Mouse (Mus musculus) neural tube, embryonic 11.5 days (tissue): ENCODE measurements around the gene Ptar1. TPM values are rescaled to one million over a fixed set of nuclear protein-coding genes. Genes with fewer than 3 reads are reported as not detected.

Experiments
- ATAC-seq: fragments of 200-750 bp; cut with Nextera tagmentation; 2 replicates; pipeline ENCODE4 v1.8.0; 2017; ENCODE audit warnings: moderate number of reproducible peaks, mild to moderate bottlenecking, moderate TSS enrichment, moderate library complexity; ENCODE audit not compliant: insufficient read depth, low FRiP score, low TSS enrichment
- DNase-seq: peaks from one replicate; pipeline ENCODE4 v3.0.0-alpha.2; 2015; ENCODE audit warnings: low spot score
- H3K27ac ChIP-seq: fragments of 300-500 bp; sonication (generic); 2 replicates; pipeline ENCODE4 v1.5.1; 2014; ENCODE audit warnings: low read depth, mild to moderate bottlenecking, low read length
- H3K27me3 ChIP-seq: fragments of 300-500 bp; sonication (generic); 2 replicates; pipeline ENCODE4 v1.6.1; 2014; ENCODE audit warnings: mild to moderate bottlenecking, low read length, mixed read lengths; ENCODE audit not compliant: control insufficient read depth, insufficient read depth
- H3K36me3 ChIP-seq: fragments of 300-500 bp; sonication (generic); 2 replicates; pipeline ENCODE4 v1.6.1; 2014; ENCODE audit warnings: mild to moderate bottlenecking, low read length, moderate library complexity, mixed read lengths; ENCODE audit not compliant: control insufficient read depth, insufficient read depth
- H3K4me1 ChIP-seq: fragments of 300-500 bp; sonication (generic); 2 replicates; pipeline ENCODE4 v1.6.1; 2014; ENCODE audit warnings: low read length, mixed read lengths; ENCODE audit not compliant: control insufficient read depth, insufficient read depth
- H3K4me2 ChIP-seq: fragments of 300-500 bp; sonication (generic); 2 replicates; pipeline ENCODE4 v1.6.1; 2014; ENCODE audit warnings: low read depth, mild to moderate bottlenecking, moderate library complexity
- H3K4me3 ChIP-seq: fragments of 300-500 bp; sonication (generic); 2 replicates; pipeline ENCODE4 v1.5.1; 2014; ENCODE audit warnings: low read depth, low read length
- H3K9ac ChIP-seq: fragments of 300-500 bp; sonication (generic); 2 replicates; pipeline ENCODE4 v1.6.1; 2014; ENCODE audit warnings: mild to moderate bottlenecking, low read length
- H3K9me3 ChIP-seq: fragments of 300-500 bp; sonication (generic); 2 replicates; pipeline ENCODE4 v1.6.1; 2016; ENCODE audit warnings: low read length; ENCODE audit not compliant: control insufficient read depth
- WGBS: fragments of 180-500 bp; shearing (Covaris S2); extraction: QIAGEN DNeasy Blood & Tissue Kit; methylation state at CpG from one replicate; pipeline ENCODE4 v1.1.7; 2014; 5-methylcytosine and 5-hydroxymethylcytosine counted together
- polyA plus RNA-seq: library from polyadenylated mRNA; unstranded; fragments of >200 nt; fragmentation: Nextera tagmentation; extraction: Ambion mirVana; gene quantifications from 2 replicates; pipeline ENCODE4 v1.2.1, GENCODE M21; 2014

Ptar1 gene
- polyA plus RNA-seq, 1 experiment from 2014 or later, result 7.5 TPM

GRCm38 (mm10) chr19:23702896-23703295 is 15.7 kb downstream of the Ptar1 start:
- peaks cover 2% of the 10 kb centered on the region; the same call in 1 of the 2 replicates for H3K36me3 ChIP-seq
- WGBS, result 90% methylated on average over 10 of the region's 10 CpGs
- ATAC-seq, result no peak

GRCm38 (mm10) chr19:23705383-23705782 is 18.2 kb downstream of the Ptar1 start:
- no peak overlapping the region for H3K9ac ChIP-seq
- DNase-seq, result no peak
- no peak overlapping the region for H3K4me2 ChIP-seq
- H3K36me3 ChIP-seq, result peaks cover 2% of the 10 kb centered on the region; the same call in 1 of the 2 replicates
- H3K4me1 ChIP-seq, result no peaks in the 10 kb centered on the region
- no peaks in the 10 kb centered on the region for H3K9me3 ChIP-seq
- no peaks in the 10 kb centered on the region for H3K27me3 ChIP-seq
- no peak overlapping the region for H3K27ac ChIP-seq
- no peak for ATAC-seq
- 87% methylated on average over 5 of the region's 5 CpGs for WGBS
- H3K4me3 ChIP-seq, result no peak overlapping the region

More at GRCm38 (mm10) chr19:23702896-23703295, 15.7 kb downstream of the Ptar1 start:
- no peak overlapping the region for H3K4me2 ChIP-seq
- no peak overlapping the region for H3K27ac ChIP-seq
- H3K27me3 ChIP-seq, result no peaks in the 10 kb centered on the region
- H3K9ac ChIP-seq, result no peak overlapping the region
- H3K4me3 ChIP-seq, result no peak overlapping the region
- DNase-seq, result no peak
- no peaks in the 10 kb centered on the region for H3K9me3 ChIP-seq
- H3K4me1 ChIP-seq, result no peaks in the 10 kb centered on the region

- H3K9ac ChIP-seq, result no peak overlapping the region
- no peak overlapping the region for H3K4me3 ChIP-seq
- no peak for DNase-seq
- no peaks in the 10 kb centered on the region for H3K27me3 ChIP-seq
- no peak overlapping the region for H3K4me2 ChIP-seq
- ATAC-seq, result no peak
- WGBS, result 77% methylated on average over 3 of the region's 3 CpGs
- no peaks in the 10 kb centered on the region for H3K9me3 ChIP-seq
- H3K27ac ChIP-seq, result no peak overlapping the region
- H3K4me1 ChIP-seq, result no peaks in the 10 kb centered on the region
- no peaks in the 10 kb centered on the region for H3K36me3 ChIP-seq
Measured at GRCm38 (mm10) chr19:23746506-23746905, 59.3 kb downstream of the Ptar1 start.

- no peak overlapping the region for H3K4me3 ChIP-seq
- no peaks in the 10 kb centered on the region for H3K9me3 ChIP-seq
- DNase-seq (no peak), ATAC-seq (no peak)
- H3K36me3 ChIP-seq, result no peaks in the 10 kb centered on the region
- H3K27me3 ChIP-seq, result peaks cover 4% of the 10 kb centered on the region; the same call in 1 of the 2 replicates
- 17% methylated on average over 7 of the region's 7 CpGs for WGBS
- H3K4me1 ChIP-seq, result no peaks in the 10 kb centered on the region
- H3K4me2 ChIP-seq, result no peak overlapping the region
- no peak overlapping the region for H3K27ac ChIP-seq
- no peak overlapping the region for H3K9ac ChIP-seq
Measured at GRCm38 (mm10) chr19:23757011-23757410, 69.8 kb downstream of the Ptar1 start.

- peak overlapping the region; percentile 81 for H3K27ac ChIP-seq
- H3K4me2 ChIP-seq, result peak overlapping the region; percentile 87
- WGBS, result under 1% methylated on average over 40 of the region's 40 CpGs
- peaks cover 4% of the 10 kb centered on the region; the same call in 1 of the 2 replicates for H3K27me3 ChIP-seq
- no peaks in the 10 kb centered on the region for H3K36me3 ChIP-seq
- no peaks in the 10 kb centered on the region for H3K9me3 ChIP-seq
- peak overlapping the region; percentile 77 for H3K9ac ChIP-seq
- ATAC-seq, result peak; percentile 73
- no peaks in the 10 kb centered on the region for H3K4me1 ChIP-seq
- peak overlapping the region; percentile 70 for H3K4me3 ChIP-seq
- DNase-seq, result peak; percentile 98
Measured at GRCm38 (mm10) chr19:23757961-23758553, 70.8 kb downstream of the Ptar1 start.

GRCm38 (mm10) chr19:23758554-23759321 is 71.5 kb downstream of the Ptar1 start, which contains the start of gene Apba1:
Apba1 (plus strand) TSS chr19:23758887.
- peak within 1 kb of the TSS; percentile 70 for H3K4me3 ChIP-seq

GRCm38 (mm10) chr19:23759322-23759945 is 72.2 kb downstream of the Ptar1 start:
- peak overlapping the region; percentile 77 for H3K9ac ChIP-seq
- no peaks in the 10 kb centered on the region for H3K9me3 ChIP-seq
- peak overlapping the region; percentile 87 for H3K4me2 ChIP-seq
- 3% methylated on average over 17 of the region's 17 CpGs for WGBS
- no peaks in the 10 kb centered on the region for H3K4me1 ChIP-seq
- ATAC-seq (peak; percentile 50; the same call in 1 of the 2 replicates), DNase-seq (no peak)
- H3K4me3 ChIP-seq, result peak overlapping the region; percentile 70
- peaks cover 4% of the 10 kb centered on the region; the same call in 1 of the 2 replicates for H3K27me3 ChIP-seq
- peak overlapping the region; percentile 81 for H3K27ac ChIP-seq
- no peaks in the 10 kb centered on the region for H3K36me3 ChIP-seq

More at GRCm38 (mm10) chr19:23758554-23759321, 71.5 kb downstream of the Ptar1 start, which contains the start of gene Apba1:
- DNase-seq (peak; percentile 83), ATAC-seq (peak; percentile 85)
- Histone ChIP-seq H3K27ac (peak within 1 kb of the TSS; percentile 81), H3K9me3 (no peaks in the 10 kb centered on the region), H3K27me3 (peaks cover 4% of the 10 kb centered on the region; the same call in 1 of the 2 replicates), H3K36me3 (no peaks in the 10 kb centered on the region), H3K4me1 (no peaks in the 10 kb centered on the region), H3K9ac (peak within 1 kb of the TSS; percentile 77), H3K4me2 (peak within 1 kb of the TSS; percentile 87)
- under 1% methylated on average over 69 of the region's 98 CpGs for WGBS

GRCm38 (mm10) chr19:23763371-23763770 is 76.1 kb downstream of the Ptar1 start:
- no peak overlapping the region for H3K27ac ChIP-seq

More at GRCm38 (mm10) chr19:23763371-23763770, 76.1 kb downstream of the Ptar1 start:
- ATAC-seq (no peak), DNase-seq (no peak)
- no peaks in the 10 kb centered on the region for H3K9me3 ChIP-seq
- WGBS, result 93% methylated on average over 6 of the region's 6 CpGs
- H3K4me2 ChIP-seq, result no peak overlapping the region
- H3K9ac ChIP-seq, result no peak overlapping the region
- H3K27me3 ChIP-seq, result peaks cover 4% of the 10 kb centered on the region; the same call in 1 of the 2 replicates
- H3K4me3 ChIP-seq, result no peak overlapping the region
- H3K4me1 ChIP-seq, result no peaks in the 10 kb centered on the region
- H3K36me3 ChIP-seq, result no peaks in the 10 kb centered on the region
